Mouse (Mus musculus) ES-Bruce4 (cell line): Measurements from ENCODE around the gene Gpc1. TPM values are rescaled to one million over a fixed set of nuclear protein-coding genes. Genes with fewer than 3 reads are reported as not detected.

Source experiments
- H3K27ac ChIP-seq: 2 replicates; pipeline ENCODE4 v1.5.1; 2012; ENCODE audit warnings: low read length, inconsistent platforms; ENCODE audit not compliant: insufficient read depth
- H3K27me3 ChIP-seq: 2 replicates; pipeline ENCODE4 v1.6.1; 2012; ENCODE audit warnings: mild to moderate bottlenecking, low read length, inconsistent platforms; ENCODE audit not compliant: control insufficient read depth, poor library complexity, insufficient read depth, severe bottlenecking
- H3K36me3 ChIP-seq: 2 replicates; pipeline ENCODE4 v1.6.1; 2012; ENCODE audit warnings: inconsistent platforms, mild to moderate bottlenecking, low read length, moderate library complexity; ENCODE audit not compliant: control insufficient read depth, poor library complexity, insufficient read depth, severe bottlenecking
- H3K4me1 ChIP-seq: one replicate; pipeline ENCODE4 v1.8.1; 2011; ENCODE audit warnings: low read length; ENCODE audit not compliant: control insufficient read depth, insufficient read depth
- H3K4me3 ChIP-seq: 2 replicates; pipeline ENCODE4 v1.5.1; 2011; ENCODE audit warnings: low read depth, mild to moderate bottlenecking, low read length
- H3K9ac ChIP-seq: 2 replicates; pipeline ENCODE4 v1.6.1; 2012; ENCODE audit warnings: low read depth, mild to moderate bottlenecking, inconsistent platforms; ENCODE audit not compliant: poor library complexity, severe bottlenecking
- H3K9me3 ChIP-seq: replicated peaks from 2 replicates; pipeline ENCODE4 v1.6.1; 2012; ENCODE audit warnings: mild to moderate bottlenecking, low read length, inconsistent platforms; ENCODE audit not compliant: control insufficient read depth, poor library complexity, insufficient read depth, severe bottlenecking
- CTCF ChIP-seq: IDR thresholded peaks from one replicate; pipeline ENCODE4 v1.8.1; 2011; ENCODE audit warnings: low read depth, low read length
- EP300 ChIP-seq: IDR thresholded peaks from 2 replicates; pipeline ENCODE4 v1.6.1; 2011; ENCODE audit warnings: low read depth, low read length; ENCODE audit not compliant: insufficient read depth
- POLR2A ChIP-seq: IDR thresholded peaks from one replicate; pipeline ENCODE4 v1.8.1; 2011; ENCODE audit warnings: low read length; ENCODE audit not compliant: insufficient read depth
- polyA plus RNA-seq: library from polyadenylated mRNA; stranded (reverse); fragments of >200 nt; gene quantifications from 2 replicates; pipeline ENCODE4 v1.2.4, GENCODE M21; 2011; ENCODE audit warnings: low read depth; ENCODE audit not compliant: missing spikeins, insufficient read depth, insufficient read length

Gpc1 gene
- polyA plus RNA-seq, 1 experiment = 30.5 TPM

DNA sequence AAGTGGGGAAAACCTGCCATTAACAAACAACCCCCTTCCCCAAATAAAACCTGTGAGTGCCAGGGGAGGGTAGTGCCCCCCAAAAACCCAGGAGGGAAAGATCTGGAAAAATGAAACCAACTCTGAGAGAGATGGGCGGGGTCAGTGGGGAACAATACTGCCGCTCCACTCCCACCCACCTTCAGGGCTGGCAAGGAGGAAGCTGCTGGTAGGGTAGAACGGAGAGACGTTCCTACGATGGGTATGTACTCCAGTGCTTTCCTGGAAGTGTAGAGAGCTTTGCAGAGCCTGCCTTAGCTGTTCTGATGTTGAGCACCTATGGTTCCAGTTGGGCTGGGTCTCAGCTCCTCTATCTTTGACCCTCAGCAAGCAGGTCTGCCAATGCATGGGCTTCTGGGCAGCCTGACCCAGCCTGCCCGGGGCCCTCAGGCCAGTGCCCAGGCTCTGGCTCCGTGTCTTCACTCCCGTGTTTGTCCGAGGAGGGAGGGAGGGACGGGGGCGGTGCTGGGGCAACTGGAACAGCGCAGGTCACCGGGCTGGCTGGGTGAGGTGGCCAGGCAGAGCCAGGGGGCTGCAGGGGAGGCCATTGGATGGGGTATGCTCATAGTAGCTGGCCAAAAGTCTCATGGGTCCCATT, 18.6 kb downstream of the Gpc1 start:
- no peak overlapping the region for H3K4me3 ChIP-seq
- TF ChIP-seq CTCF (no peak), POLR2A (no peak), EP300 (no peak)
- no peaks in the 10 kb centered on the region for H3K36me3 ChIP-seq

DNA sequence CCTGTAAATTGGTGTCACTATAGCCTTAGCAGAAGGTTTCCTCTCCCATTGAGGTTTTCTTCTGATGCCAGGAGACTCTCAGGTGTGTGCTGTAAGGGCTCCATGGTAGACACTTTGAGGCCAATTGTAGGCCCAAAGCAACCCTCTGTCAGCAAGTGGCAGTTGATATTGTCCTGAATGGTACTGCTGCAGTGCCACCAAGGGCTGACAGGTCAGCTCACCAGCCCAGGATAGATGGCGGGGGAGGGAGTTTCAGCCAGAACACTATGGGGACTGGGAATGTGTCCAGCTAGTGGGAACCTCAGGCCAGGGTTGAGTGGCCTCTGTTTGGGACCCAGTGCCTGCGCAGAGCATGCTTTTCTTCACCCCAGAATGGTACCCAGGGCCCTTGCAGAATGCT, 21.0 kb downstream of the Gpc1 start:
- no peak overlapping the region for H3K4me3 ChIP-seq
- H3K27ac ChIP-seq = no peak overlapping the region
- H3K36me3 ChIP-seq = no peaks in the 10 kb centered on the region

More for the DNA sequence above, 18.6 kb downstream of the Gpc1 start:
- Histone ChIP-seq H3K27ac (no peak overlapping the region), H3K9me3 (no peaks in the 10 kb centered on the region), H3K4me1 (no peaks in the 10 kb centered on the region), H3K9ac (no peak overlapping the region), H3K27me3 (no peaks in the 10 kb centered on the region)

DNA sequence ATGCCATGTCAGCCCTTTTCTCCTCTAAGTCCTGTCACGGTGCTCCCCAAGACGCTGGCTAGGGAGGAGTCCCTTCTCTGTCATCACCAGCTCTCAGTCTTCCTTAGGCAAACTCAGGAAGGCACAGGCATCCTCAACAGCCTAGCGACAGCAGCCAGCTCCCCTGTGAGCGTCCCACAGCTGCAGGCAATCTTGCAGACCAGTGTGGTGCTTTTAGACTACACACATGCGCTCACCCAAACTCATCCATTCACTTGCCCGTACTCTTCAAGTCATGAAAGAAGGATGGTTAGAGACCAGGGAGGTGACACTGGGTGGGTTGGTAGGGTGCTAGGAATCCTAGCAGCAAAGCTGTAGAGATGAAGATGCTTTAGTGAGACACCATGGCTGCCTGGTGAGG, 30.1 kb downstream of the Gpc1 start:
- Histone ChIP-seq H3K27me3 (no peaks in the 10 kb centered on the region), H3K36me3 (no peaks in the 10 kb centered on the region), H3K9ac (no peak overlapping the region), H3K9me3 (no peaks in the 10 kb centered on the region), H3K4me3 (no peak overlapping the region), H3K27ac (no peak overlapping the region), H3K4me1 (no peaks in the 10 kb centered on the region)
- TF ChIP-seq CTCF (no peak), EP300 (no peak), POLR2A (no peak)

More for the DNA sequence above, 21.0 kb downstream of the Gpc1 start:
- H3K27me3 ChIP-seq = no peaks in the 10 kb centered on the region
- no peak overlapping the region for H3K9ac ChIP-seq
- no peaks in the 10 kb centered on the region for H3K4me1 ChIP-seq
- TF ChIP-seq POLR2A (no peak), EP300 (no peak), CTCF (no peak)
- H3K9me3 ChIP-seq = no peaks in the 10 kb centered on the region

DNA sequence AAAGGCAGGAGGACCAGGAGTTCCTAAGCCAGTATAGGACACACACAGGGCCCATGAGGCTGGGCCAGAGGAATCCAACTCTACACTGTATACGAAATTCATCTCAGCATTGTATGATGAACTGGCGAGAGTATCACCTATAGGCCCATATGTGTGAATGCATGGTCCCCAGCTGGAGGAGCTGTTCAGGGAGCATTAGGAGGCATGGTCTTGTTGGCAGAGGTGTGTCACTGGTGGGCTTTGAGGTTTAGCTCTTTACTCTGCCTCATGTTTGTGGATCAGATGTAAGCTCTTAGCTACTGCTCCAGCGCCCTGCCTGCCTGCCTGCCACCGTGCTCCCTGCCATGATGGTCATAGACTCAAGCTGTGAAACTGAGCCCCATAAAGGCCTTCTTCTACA, 31.8 kb downstream of the Gpc1 start:
- Histone ChIP-seq H3K9me3 (no peaks in the 10 kb centered on the region), H3K4me1 (no peaks in the 10 kb centered on the region), H3K9ac (no peak overlapping the region), H3K36me3 (no peaks in the 10 kb centered on the region), H3K4me3 (no peak overlapping the region), H3K27me3 (no peaks in the 10 kb centered on the region), H3K27ac (no peak overlapping the region)
- TF ChIP-seq CTCF (no peak), EP300 (no peak), POLR2A (no peak)

DNA sequence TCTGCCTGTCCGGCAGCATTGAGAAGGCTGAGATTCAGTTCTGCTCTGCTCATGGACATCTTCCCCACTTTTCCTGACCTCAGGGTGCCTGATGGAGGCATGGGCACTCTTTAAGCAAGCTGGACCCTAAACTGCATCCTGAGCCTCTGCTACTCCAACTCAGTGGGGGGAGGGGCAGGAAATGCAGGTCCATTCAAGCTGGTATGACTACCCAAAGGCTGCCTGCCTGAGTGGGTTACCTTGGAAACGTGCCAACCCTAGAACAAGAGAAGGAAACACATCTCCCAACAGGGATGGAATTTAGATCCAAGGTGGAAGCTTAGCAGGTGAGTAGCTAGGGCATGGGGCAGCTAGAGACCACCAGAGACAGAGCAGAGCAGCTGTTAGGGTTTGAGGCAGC, 34.7 kb downstream of the Gpc1 start:
- no peak overlapping the region for H3K27ac ChIP-seq

DNA sequence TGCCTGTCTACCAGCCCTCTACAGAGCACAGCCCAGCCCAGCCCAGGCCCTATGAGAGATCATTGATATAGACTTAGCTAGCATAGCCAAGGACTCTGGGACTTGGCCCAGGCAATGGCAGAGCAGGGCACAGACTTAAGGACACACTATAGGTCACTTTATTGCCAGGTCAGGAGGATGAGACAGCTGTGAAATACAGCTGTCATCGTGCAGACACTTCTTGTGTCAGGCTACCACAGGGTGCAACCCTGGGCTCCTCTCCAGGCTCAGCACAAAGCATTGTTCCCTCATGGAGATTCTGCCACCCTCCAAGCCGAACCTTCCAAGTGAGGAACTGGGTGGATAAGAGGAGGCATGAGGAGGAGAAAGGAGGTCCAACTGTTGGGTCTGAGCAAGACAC, 38.5 kb downstream of the Gpc1 start:
- Histone ChIP-seq H3K27ac (no peak overlapping the region), H3K27me3 (no peaks in the 10 kb centered on the region), H3K36me3 (no peaks in the 10 kb centered on the region), H3K9me3 (no peaks in the 10 kb centered on the region), H3K4me3 (no peak overlapping the region), H3K9ac (no peak overlapping the region), H3K4me1 (no peaks in the 10 kb centered on the region)
- TF ChIP-seq CTCF (no peak), POLR2A (no peak), EP300 (no peak)

More for the DNA sequence above, 34.7 kb downstream of the Gpc1 start:
- Histone ChIP-seq H3K9ac (no peak overlapping the region), H3K36me3 (no peaks in the 10 kb centered on the region), H3K27me3 (no peaks in the 10 kb centered on the region), H3K4me3 (no peak overlapping the region), H3K4me1 (no peaks in the 10 kb centered on the region), H3K9me3 (no peaks in the 10 kb centered on the region)
- TF ChIP-seq POLR2A (no peak), CTCF (no peak), EP300 (no peak)
